Mouse (Mus musculus): Measurements from ENCODE around the gene Cdon. TPM values are rescaled to one million over a fixed set of nuclear protein-coding genes. Genes with fewer than 3 reads are reported as not detected.

The Cdon gene
- polyA plus RNA-seq, 1 experiment, result 13.2 TPM

DNA sequence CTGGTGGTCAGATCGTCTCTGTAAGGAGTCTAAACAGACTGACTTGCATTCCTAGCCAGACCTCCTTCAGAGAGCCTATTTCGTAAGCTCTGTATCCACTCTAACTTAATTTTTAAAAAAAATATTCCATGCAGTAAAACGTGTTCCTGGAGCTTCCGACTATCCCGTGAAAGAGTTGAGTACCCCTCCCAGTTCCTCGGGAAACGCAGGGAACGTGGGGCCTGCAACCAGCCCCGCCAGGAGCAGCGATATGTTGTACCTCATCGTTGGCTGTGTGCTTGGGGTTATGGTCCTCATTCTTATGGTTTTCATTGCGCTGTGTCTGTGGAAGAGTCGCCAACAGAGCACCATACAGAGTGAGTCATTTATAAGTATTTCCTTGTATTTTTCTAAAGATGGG lies 65.7 kb downstream of the Cdon start:
- DNase-seq, result no peak
- 74% methylated on average over 13 of the region's 13 CpGs for WGBS
- no peaks in the 10 kb centered on the region for H3K27me3 ChIP-seq (ENCODE audit: control insufficient read depth, insufficient read depth, low read length)
- TF ChIP-seq CTCF (IDR thresholded peaks at IDR 0.05; ENCODE audit: borderline replicate concordance, insufficient read depth, low read depth, low read length) (no peak), POLR2A (IDR thresholded peaks at IDR 0.05; ENCODE audit: borderline replicate concordance, insufficient read depth, low read length) (no peak)
- no peaks in the 10 kb centered on the region for H3K4me1 ChIP-seq (ENCODE audit: control insufficient read depth, insufficient read depth, low read length)
- no peak overlapping the region for H3K4me3 ChIP-seq (replicated peaks; ENCODE audit: insufficient read depth, low read depth, low read length)
- H3K27ac ChIP-seq (ENCODE audit: insufficient read depth, low read length), result no peak overlapping the region

GRCm38 (mm10) chr9:35488496-35488895 lies 67.6 kb downstream of the Cdon start:
- 96% methylated on average over 4 of the region's 4 CpGs for WGBS
- H3K4me1 ChIP-seq (ENCODE audit: control insufficient read depth, insufficient read depth, low read length), result no peaks in the 10 kb centered on the region
- H3K27me3 ChIP-seq (ENCODE audit: control insufficient read depth, insufficient read depth, low read length), result no peaks in the 10 kb centered on the region
- no peak for DNase-seq
- no peak for TF ChIP-seq CTCF (IDR thresholded peaks at IDR 0.05; ENCODE audit: borderline replicate concordance, insufficient read depth, low read depth, low read length)
- TF ChIP-seq POLR2A (IDR thresholded peaks at IDR 0.05; ENCODE audit: borderline replicate concordance, insufficient read depth, low read length), result no peak
- no peak overlapping the region for H3K4me3 ChIP-seq (replicated peaks; ENCODE audit: insufficient read depth, low read depth, low read length)
- H3K27ac ChIP-seq (ENCODE audit: insufficient read depth, low read length), result no peak overlapping the region

GRCm38 (mm10) chr9:35491109-35491866 lies 70.4 kb downstream of the Cdon start:
- no peak overlapping the region for H3K27ac ChIP-seq (ENCODE audit: insufficient read depth, low read length)
- DNase-seq, result no peak
- no peaks in the 10 kb centered on the region for H3K27me3 ChIP-seq (ENCODE audit: control insufficient read depth, insufficient read depth, low read length)
- WGBS, result 68% methylated on average over 11 of the region's 11 CpGs
- TF ChIP-seq POLR2A (IDR thresholded peaks at IDR 0.05; ENCODE audit: borderline replicate concordance, insufficient read depth, low read length) (no peak), CTCF (IDR thresholded peaks at IDR 0.05; ENCODE audit: borderline replicate concordance, insufficient read depth, low read depth, low read length) (no peak)
- H3K4me3 ChIP-seq (replicated peaks; ENCODE audit: insufficient read depth, low read depth, low read length), result no peak overlapping the region
- H3K4me1 ChIP-seq (ENCODE audit: control insufficient read depth, insufficient read depth, low read length), result no peaks in the 10 kb centered on the region

DNA sequence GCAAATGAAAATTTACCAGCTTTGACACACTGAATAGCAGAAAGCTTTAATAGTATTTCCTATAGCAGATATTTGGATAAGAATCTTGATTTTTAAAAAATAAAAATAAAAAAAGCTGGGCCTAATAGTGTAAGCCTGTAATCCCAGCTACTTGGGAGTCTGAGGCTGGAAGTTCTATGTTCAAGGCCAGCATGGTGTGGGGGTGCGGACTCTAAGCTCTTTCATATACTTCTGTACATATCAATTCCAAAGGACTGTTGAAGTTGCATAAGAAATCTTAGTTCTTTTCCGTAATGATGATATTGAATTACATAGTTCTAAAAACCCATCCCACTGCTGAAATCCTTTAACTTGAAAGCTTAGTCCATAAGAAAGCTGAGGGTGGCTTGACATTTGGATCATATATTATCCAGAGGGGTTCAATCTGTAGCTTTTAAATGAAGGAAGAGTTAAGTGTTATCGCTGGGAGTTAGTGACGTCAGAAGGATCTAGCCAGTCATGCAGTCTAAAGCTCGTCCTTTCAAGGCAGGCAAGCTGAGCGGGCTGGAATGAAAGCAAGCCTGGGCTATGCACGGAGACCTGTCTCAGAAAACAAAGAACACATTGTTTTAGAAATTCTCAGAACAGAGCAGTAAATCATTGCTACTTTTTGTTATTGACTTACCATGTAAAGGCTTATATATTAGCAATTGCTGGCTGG lies 72.3 kb downstream of the Cdon start:
- no peak for TF ChIP-seq CTCF (IDR thresholded peaks at IDR 0.05; ENCODE audit: borderline replicate concordance, insufficient read depth, low read depth, low read length)
- TF ChIP-seq POLR2A (IDR thresholded peaks at IDR 0.05; ENCODE audit: borderline replicate concordance, insufficient read depth, low read length), result no peak
- Histone ChIP-seq H3K27ac (ENCODE audit: insufficient read depth, low read length) (no peak overlapping the region), H3K27me3 (ENCODE audit: control insufficient read depth, insufficient read depth, low read length) (no peaks in the 10 kb centered on the region), H3K4me1 (ENCODE audit: control insufficient read depth, insufficient read depth, low read length) (no peaks in the 10 kb centered on the region), H3K4me3 (replicated peaks; ENCODE audit: insufficient read depth, low read depth, low read length) (no peak overlapping the region)
- no peak for DNase-seq
- WGBS, result 72% methylated on average over 7 of the region's 7 CpGs

DNA sequence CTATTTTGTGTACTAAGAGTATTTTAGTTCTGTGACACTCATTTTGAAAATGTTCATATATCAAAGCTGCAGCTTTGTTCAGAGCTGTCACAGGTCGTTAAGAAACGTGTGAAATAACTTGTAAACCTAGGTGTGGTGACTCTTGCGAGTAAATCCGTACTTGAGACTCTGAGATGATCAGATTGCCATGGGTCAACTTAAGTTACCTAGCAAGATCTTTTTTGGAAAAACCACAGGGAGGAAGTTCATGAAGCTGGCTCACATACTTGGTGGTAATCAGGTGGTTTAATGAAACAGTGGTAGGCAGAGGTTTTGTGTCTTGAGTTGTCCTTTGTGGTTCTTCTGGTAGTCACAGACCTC lies 72.8 kb downstream of the Cdon start:
- no peaks in the 10 kb centered on the region for H3K4me1 ChIP-seq (ENCODE audit: control insufficient read depth, insufficient read depth, low read length)
- H3K27me3 ChIP-seq (ENCODE audit: control insufficient read depth, insufficient read depth, low read length), result no peaks in the 10 kb centered on the region
- DNase-seq, result no peak
- TF ChIP-seq POLR2A (IDR thresholded peaks at IDR 0.05; ENCODE audit: borderline replicate concordance, insufficient read depth, low read length) (no peak), CTCF (IDR thresholded peaks at IDR 0.05; ENCODE audit: borderline replicate concordance, insufficient read depth, low read depth, low read length) (no peak)
- WGBS, result 71% methylated on average over 4 of the region's 4 CpGs
- H3K4me3 ChIP-seq (replicated peaks; ENCODE audit: insufficient read depth, low read depth, low read length), result no peak overlapping the region
- H3K27ac ChIP-seq (ENCODE audit: insufficient read depth, low read length), result no peak overlapping the region

DNA sequence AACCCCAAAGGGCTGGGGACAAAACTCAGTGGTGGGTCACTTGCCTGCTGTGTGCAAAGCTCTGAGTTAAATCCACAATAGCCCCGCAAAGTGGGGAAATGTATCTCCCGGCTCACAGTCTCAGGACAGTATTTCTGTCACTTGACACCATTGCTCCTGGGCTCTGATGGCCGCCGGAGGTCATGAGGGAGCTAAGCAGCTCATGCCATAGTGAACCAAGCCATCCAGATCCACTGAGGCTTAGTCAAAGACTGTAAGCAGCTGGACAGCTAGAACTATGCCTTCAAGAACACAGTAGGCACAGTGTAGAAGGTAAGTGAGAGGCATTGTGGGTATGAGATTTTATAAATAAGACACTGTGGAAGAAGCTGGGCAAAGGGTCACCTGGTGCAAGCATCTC lies 74.0 kb downstream of the Cdon start:
- 68% methylated on average over 4 of the region's 4 CpGs for WGBS
- Histone ChIP-seq H3K27ac (ENCODE audit: insufficient read depth, low read length) (no peak overlapping the region), H3K4me3 (replicated peaks; ENCODE audit: insufficient read depth, low read depth, low read length) (no peak overlapping the region), H3K27me3 (ENCODE audit: control insufficient read depth, insufficient read depth, low read length) (no peaks in the 10 kb centered on the region), H3K4me1 (ENCODE audit: control insufficient read depth, insufficient read depth, low read length) (no peaks in the 10 kb centered on the region)
- DNase-seq, result no peak
- TF ChIP-seq POLR2A (IDR thresholded peaks at IDR 0.05; ENCODE audit: borderline replicate concordance, insufficient read depth, low read length), result no peak
- TF ChIP-seq CTCF (IDR thresholded peaks at IDR 0.05; ENCODE audit: borderline replicate concordance, insufficient read depth, low read depth, low read length), result no peak

DNA sequence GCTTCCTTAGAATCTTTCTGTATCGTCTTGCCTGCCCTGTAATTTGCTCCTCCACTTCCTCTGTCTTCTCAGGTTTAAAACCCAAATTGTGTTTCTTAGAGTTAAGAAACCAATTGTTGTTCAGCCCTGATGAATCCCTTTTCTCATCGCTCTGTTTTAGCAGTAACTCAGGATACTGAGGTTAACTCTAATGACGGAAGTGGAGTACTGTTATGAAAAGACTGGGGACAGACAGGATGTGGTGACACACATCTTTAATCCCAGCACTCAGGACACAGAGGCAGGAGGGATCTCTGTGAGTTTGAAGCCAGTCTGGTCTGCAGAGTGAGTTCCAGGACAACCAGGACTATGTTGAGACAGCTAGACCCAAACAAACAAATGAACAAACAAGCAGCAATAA lies 74.5 kb downstream of the Cdon start:
- H3K27ac ChIP-seq (ENCODE audit: insufficient read depth, low read length), result no peak overlapping the region
- no peak overlapping the region for H3K4me3 ChIP-seq (replicated peaks; ENCODE audit: insufficient read depth, low read depth, low read length)
- DNase-seq, result no peak
- TF ChIP-seq CTCF (IDR thresholded peaks at IDR 0.05; ENCODE audit: borderline replicate concordance, insufficient read depth, low read depth, low read length), result no peak
- TF ChIP-seq POLR2A (IDR thresholded peaks at IDR 0.05; ENCODE audit: borderline replicate concordance, insufficient read depth, low read length), result no peak
- no peaks in the 10 kb centered on the region for H3K4me1 ChIP-seq (ENCODE audit: control insufficient read depth, insufficient read depth, low read length)
- WGBS, result 84% methylated on average over 3 of the region's 3 CpGs
- H3K27me3 ChIP-seq (ENCODE audit: control insufficient read depth, insufficient read depth, low read length), result no peaks in the 10 kb centered on the region

- Histone ChIP-seq H3K4me1 (ENCODE audit: control insufficient read depth, insufficient read depth, low read length) (no peaks in the 10 kb centered on the region), H3K27me3 (ENCODE audit: control insufficient read depth, insufficient read depth, low read length) (no peaks in the 10 kb centered on the region), H3K27ac (ENCODE audit: insufficient read depth, low read length) (no peak overlapping the region), H3K4me3 (replicated peaks; ENCODE audit: insufficient read depth, low read depth, low read length) (no peak overlapping the region)
- WGBS, result 65% methylated on average over 6 of the region's 6 CpGs
- TF ChIP-seq POLR2A (IDR thresholded peaks at IDR 0.05; ENCODE audit: borderline replicate concordance, insufficient read depth, low read length) (no peak), CTCF (IDR thresholded peaks at IDR 0.05; ENCODE audit: borderline replicate concordance, insufficient read depth, low read depth, low read length) (no peak)
- DNase-seq, result no peak
Observed at GRCm38 (mm10) chr9:35499946-35500345, 79.0 kb downstream of the Cdon start.

Measured in cerebellum, adult 2 months (tissue).